Mouse (Mus musculus): Measurements from ENCODE around the gene Tmcc1. TPM values are rescaled to one million over a fixed set of nuclear protein-coding genes. Genes with fewer than 3 reads are reported as not detected.

The Tmcc1 gene
- polyA plus RNA-seq, 1 experiment = 11.3 TPM

DNA sequence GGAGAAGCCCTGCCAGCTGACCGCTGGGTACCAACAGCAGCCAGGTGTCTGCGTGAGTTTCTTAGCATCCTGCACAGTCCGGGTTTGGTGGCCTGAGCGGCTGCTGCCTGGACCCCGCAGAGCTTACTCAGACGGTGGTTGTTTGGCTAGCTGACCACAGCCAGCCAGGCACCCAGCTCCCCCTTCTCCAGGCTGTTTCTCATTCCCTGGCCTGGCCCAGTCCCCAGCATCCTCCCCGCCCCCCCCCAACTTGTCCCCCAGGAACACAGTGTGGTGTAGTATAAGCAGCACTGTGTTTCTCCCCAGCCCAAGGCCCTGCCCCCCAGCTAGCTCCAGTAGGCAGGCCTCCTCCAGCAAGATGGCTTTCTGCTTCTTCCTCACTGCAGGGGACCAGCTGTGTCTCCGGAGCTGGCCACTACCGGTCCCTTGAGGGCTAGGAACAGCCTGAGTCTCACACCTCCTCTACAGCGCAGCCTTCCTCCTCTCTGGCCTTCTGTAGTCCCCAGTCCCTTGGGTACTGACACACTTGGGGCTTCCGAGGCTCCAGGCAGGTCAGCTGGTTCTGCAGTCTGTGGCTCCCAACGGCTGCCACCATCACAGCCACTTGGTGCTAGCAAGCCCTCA lies 206.7 kb downstream of the Tmcc1 start:
- Histone ChIP-seq H3K79me2 (ENCODE audit: control insufficient read depth, insufficient read depth) (peaks cover 31% of the 10 kb centered on the region), H3K36me3 (ENCODE audit: control insufficient read depth, insufficient read depth) (no peaks in the 10 kb centered on the region), H3K4me3 (ENCODE audit: insufficient read depth, poor library complexity, severe bottlenecking) (no peak overlapping the region), H3ac (ENCODE audit: control insufficient read depth, insufficient read length, low read depth) (peak overlapping the region; percentile 28), H3K27me3 (ENCODE audit: control insufficient read depth, insufficient read depth, insufficient read length) (no peaks in the 10 kb centered on the region), H3K79me3 (ENCODE audit: low read depth) (peaks cover 7% of the 10 kb centered on the region)
- peak; percentile 44 for TF ChIP-seq MYOD1 (IDR thresholded peaks at IDR 0.05; ENCODE audit: control insufficient read depth, insufficient read length, low read depth)
- TF ChIP-seq MAX (IDR thresholded peaks at IDR 0.05) = no peak
- TF ChIP-seq MYOG (IDR thresholded peaks at IDR 0.05; ENCODE audit: control insufficient read depth, extremely low read depth, insufficient read length) = no peak

DNA sequence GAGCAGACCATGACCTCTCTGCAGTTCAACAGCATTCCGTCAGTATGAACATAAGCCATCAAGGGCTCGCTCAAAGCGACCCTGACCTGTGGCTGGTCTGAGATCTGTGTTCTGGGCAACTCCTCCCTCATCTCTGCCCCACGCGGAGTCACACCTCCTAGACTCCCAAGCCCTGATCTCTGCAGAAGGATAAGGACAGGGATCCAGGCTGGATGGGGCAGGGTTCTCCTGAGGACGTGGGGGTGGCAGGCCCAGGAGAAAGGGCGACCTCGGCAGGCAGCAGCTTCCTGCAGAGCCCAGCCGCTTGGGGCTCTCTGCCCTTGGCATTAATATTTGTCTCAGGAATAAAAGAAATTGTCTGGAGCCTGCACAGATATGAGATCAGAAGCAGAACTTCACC lies 207.7 kb downstream of the Tmcc1 start:
- TF ChIP-seq CTCF (IDR thresholded peaks at IDR 0.05; ENCODE audit: control insufficient read depth, insufficient read depth, insufficient read length) (no peak), MAX (IDR thresholded peaks at IDR 0.05) (no peak), USF1 (IDR thresholded peaks at IDR 0.05; ENCODE audit: low read depth) (no peak), MYOG (IDR thresholded peaks at IDR 0.05; ENCODE audit: control insufficient read depth, extremely low read depth, insufficient read length) (no peak), CEBPB (IDR thresholded peaks at IDR 0.05; ENCODE audit: low read depth) (no peak), FOSL1 (IDR thresholded peaks at IDR 0.05; ENCODE audit: insufficient read depth, low read length, poor library complexity, severe bottlenecking) (no peak), MYOD1 (IDR thresholded peaks at IDR 0.05; ENCODE audit: control insufficient read depth, insufficient read length, low read depth) (no peak)
- H3K36me3 ChIP-seq (ENCODE audit: control insufficient read depth, insufficient read depth) = no peaks in the 10 kb centered on the region
- no peaks in the 10 kb centered on the region for H3K27me3 ChIP-seq (ENCODE audit: control insufficient read depth, insufficient read depth, insufficient read length)
- H3K79me3 ChIP-seq (ENCODE audit: low read depth) = peaks cover 7% of the 10 kb centered on the region
- H3K79me2 ChIP-seq (ENCODE audit: control insufficient read depth, insufficient read depth) = peaks cover 21% of the 10 kb centered on the region
- no peak overlapping the region for H3K4me3 ChIP-seq (ENCODE audit: insufficient read depth, poor library complexity, severe bottlenecking)
- H3ac ChIP-seq (ENCODE audit: control insufficient read depth, insufficient read length, low read depth) = no peak overlapping the region

DNA sequence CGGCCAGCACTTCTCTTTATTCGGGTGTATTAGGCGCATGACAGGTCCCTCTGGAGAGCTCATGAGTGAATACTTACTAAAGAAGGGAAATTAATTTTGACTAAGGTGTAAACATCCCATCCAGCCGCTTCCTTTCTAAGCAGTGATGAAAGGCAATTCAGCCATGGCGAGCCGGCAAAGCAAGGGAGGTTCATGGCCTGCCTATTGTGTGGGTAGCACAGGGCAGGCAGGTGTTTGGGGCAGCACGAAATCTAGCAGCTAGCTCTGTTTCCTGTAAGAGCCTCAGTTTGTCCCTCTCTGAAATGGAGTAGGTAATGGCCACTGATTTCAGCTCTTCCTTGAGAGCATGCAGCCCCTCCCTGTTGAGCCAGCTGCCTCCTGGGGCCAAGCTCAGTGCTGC lies 208.7 kb downstream of the Tmcc1 start:
- H3K27me3 ChIP-seq (ENCODE audit: control insufficient read depth, insufficient read depth, insufficient read length) = no peaks in the 10 kb centered on the region
- no peaks in the 10 kb centered on the region for H3K36me3 ChIP-seq (ENCODE audit: control insufficient read depth, insufficient read depth)
- H3ac ChIP-seq (ENCODE audit: control insufficient read depth, insufficient read length, low read depth) = no peak overlapping the region
- H3K79me2 ChIP-seq (ENCODE audit: control insufficient read depth, insufficient read depth) = peaks cover 18% of the 10 kb centered on the region
- peaks cover 5% of the 10 kb centered on the region for H3K79me3 ChIP-seq (ENCODE audit: low read depth)
- TF ChIP-seq CEBPB (IDR thresholded peaks at IDR 0.05; ENCODE audit: low read depth) = no peak
- TF ChIP-seq FOSL1 (IDR thresholded peaks at IDR 0.05; ENCODE audit: insufficient read depth, low read length, poor library complexity, severe bottlenecking) = no peak
- no peak overlapping the region for H3K4me3 ChIP-seq (ENCODE audit: insufficient read depth, poor library complexity, severe bottlenecking)

DNA sequence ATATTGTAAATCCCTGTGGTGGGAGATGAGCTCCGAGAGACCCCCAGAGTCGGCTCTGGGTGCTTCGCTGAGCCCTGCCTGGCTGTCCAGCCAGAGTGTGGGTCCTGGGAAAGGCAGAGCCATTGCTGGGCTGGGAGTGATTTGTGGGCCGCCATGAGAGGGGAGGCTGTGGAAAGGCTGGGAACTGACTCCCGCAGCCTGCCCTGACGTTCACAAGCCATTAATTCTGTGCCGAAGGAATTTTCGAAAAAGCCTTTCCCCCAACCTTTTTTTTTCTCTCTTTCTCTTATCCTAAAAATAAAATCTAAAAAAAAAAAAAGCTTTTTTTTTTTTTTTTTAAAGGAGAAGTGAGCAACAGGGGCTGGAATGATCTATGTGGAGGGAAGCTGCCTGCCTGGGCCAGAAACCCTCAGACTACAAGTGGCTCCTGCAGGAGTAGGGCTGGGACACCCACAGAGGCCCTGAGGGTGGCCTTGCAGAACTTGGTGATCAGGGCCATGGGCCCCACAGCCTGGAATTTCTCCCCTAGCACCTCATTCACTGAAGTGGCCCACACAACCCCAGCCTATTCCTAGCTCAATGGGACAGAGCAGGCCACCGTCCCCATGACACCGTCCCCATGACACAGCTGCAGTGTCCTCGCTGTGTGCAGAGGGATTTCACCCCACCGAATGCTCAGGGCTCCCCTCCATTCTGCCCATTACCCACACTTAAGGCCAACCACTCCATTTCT lies 209.8 kb downstream of the Tmcc1 start:
- Histone ChIP-seq H3K79me2 (ENCODE audit: control insufficient read depth, insufficient read depth) (peaks cover 13% of the 10 kb centered on the region), H3K4me3 (ENCODE audit: insufficient read depth, poor library complexity, severe bottlenecking) (no peak overlapping the region)
- TF ChIP-seq USF1 (IDR thresholded peaks at IDR 0.05; ENCODE audit: low read depth) = no peak
- no peak for TF ChIP-seq MYOD1 (IDR thresholded peaks at IDR 0.05; ENCODE audit: control insufficient read depth, insufficient read length, low read depth)
- no peak for TF ChIP-seq CEBPB (IDR thresholded peaks at IDR 0.05; ENCODE audit: low read depth)

GRCm38 (mm10) chr6:115982889-115983288 lies 210.4 kb downstream of the Tmcc1 start:
- no peak overlapping the region for H3K4me3 ChIP-seq (ENCODE audit: insufficient read depth, poor library complexity, severe bottlenecking)
- H3K27me3 ChIP-seq (ENCODE audit: control insufficient read depth, insufficient read depth, insufficient read length) = no peaks in the 10 kb centered on the region
- peaks cover 2% of the 10 kb centered on the region for H3K79me3 ChIP-seq (ENCODE audit: low read depth)
- H3ac ChIP-seq (ENCODE audit: control insufficient read depth, insufficient read length, low read depth) = no peak overlapping the region
- TF ChIP-seq MAX (IDR thresholded peaks at IDR 0.05) = no peak
- no peak for TF ChIP-seq CTCF (IDR thresholded peaks at IDR 0.05; ENCODE audit: control insufficient read depth, insufficient read depth, insufficient read length)
- no peak for TF ChIP-seq MYOD1 (IDR thresholded peaks at IDR 0.05; ENCODE audit: control insufficient read depth, insufficient read length, low read depth)
- TF ChIP-seq USF1 (IDR thresholded peaks at IDR 0.05; ENCODE audit: low read depth) = no peak
- TF ChIP-seq CEBPB (IDR thresholded peaks at IDR 0.05; ENCODE audit: low read depth) = no peak
- no peak for TF ChIP-seq MYOG (IDR thresholded peaks at IDR 0.05; ENCODE audit: control insufficient read depth, extremely low read depth, insufficient read length)
- no peak for TF ChIP-seq FOSL1 (IDR thresholded peaks at IDR 0.05; ENCODE audit: insufficient read depth, low read length, poor library complexity, severe bottlenecking)
- H3K36me3 ChIP-seq (ENCODE audit: control insufficient read depth, insufficient read depth) = no peaks in the 10 kb centered on the region
- H3K79me2 ChIP-seq (ENCODE audit: control insufficient read depth, insufficient read depth) = peaks cover 7% of the 10 kb centered on the region

More for the DNA sequence above, 209.8 kb downstream of the Tmcc1 start:
- Histone ChIP-seq H3K36me3 (ENCODE audit: control insufficient read depth, insufficient read depth) (no peaks in the 10 kb centered on the region), H3ac (ENCODE audit: control insufficient read depth, insufficient read length, low read depth) (no peak overlapping the region), H3K79me3 (ENCODE audit: low read depth) (peaks cover 5% of the 10 kb centered on the region), H3K27me3 (ENCODE audit: control insufficient read depth, insufficient read depth, insufficient read length) (no peaks in the 10 kb centered on the region)

- Histone ChIP-seq H3K36me3 (ENCODE audit: control insufficient read depth, insufficient read depth) (peaks cover 5% of the 10 kb centered on the region), H3K79me2 (ENCODE audit: control insufficient read depth, insufficient read depth) (no peaks in the 10 kb centered on the region), H3K4me3 (ENCODE audit: insufficient read depth, poor library complexity, severe bottlenecking) (no peak overlapping the region), H3K79me3 (ENCODE audit: low read depth) (no peaks in the 10 kb centered on the region), H3K27me3 (ENCODE audit: control insufficient read depth, insufficient read depth, insufficient read length) (no peaks in the 10 kb centered on the region), H3ac (ENCODE audit: control insufficient read depth, insufficient read length, low read depth) (no peak overlapping the region)
- TF ChIP-seq MYOD1 (IDR thresholded peaks at IDR 0.05; ENCODE audit: control insufficient read depth, insufficient read length, low read depth) (no peak), USF1 (IDR thresholded peaks at IDR 0.05; ENCODE audit: low read depth) (no peak), MYOG (IDR thresholded peaks at IDR 0.05; ENCODE audit: control insufficient read depth, extremely low read depth, insufficient read length) (no peak), MAX (IDR thresholded peaks at IDR 0.05) (no peak), CTCF (IDR thresholded peaks at IDR 0.05; ENCODE audit: control insufficient read depth, insufficient read depth, insufficient read length) (no peak), CEBPB (IDR thresholded peaks at IDR 0.05; ENCODE audit: low read depth) (no peak), FOSL1 (IDR thresholded peaks at IDR 0.05; ENCODE audit: insufficient read depth, low read length, poor library complexity, severe bottlenecking) (no peak)
These were observed 214.7 kb downstream of the Tmcc1 start for GRCm38 (mm10) chr6:115978596-115978995.

Measured in C2C12 (cell line).